Mouse (Mus musculus) right cerebral cortex, postnatal 36 days (tissue): ENCODE results near the gene Zfp593.

Experiments
- DNase-seq, 2 experiments: peaks; one replicate each; pipeline ENCODE4 v3.0.0; 2022; ENCODE audit warnings: low spot score in 2 of 2, mixed read lengths in 1 of 2

The Zfp593 gene

GRCm38 (mm10) chr4:134234876-134235275 lies 10.5 kb downstream of the Zfp593 start:
- no peak for DNase-seq

- no peak for DNase-seq
These were observed 15.0 kb downstream of the Zfp593 start for GRCm38 (mm10) chr4:134230431-134230830.

GRCm38 (mm10) chr4:134227194-134227593 lies 18.2 kb downstream of the Zfp593 start, which contains the start of gene Catsper4:
TSS of gene Catsper4 (minus strand) at chr4:134227383.
- no peak for DNase-seq

- DNase-seq: no peak
These were observed 22.4 kb downstream of the Zfp593 start for GRCm38 (mm10) chr4:134222793-134223600.

- no peak for DNase-seq
These were observed 38.8 kb downstream of the Zfp593 start for GRCm38 (mm10) chr4:134206488-134207053.

- no peak for DNase-seq
These were observed 42.0 kb downstream of the Zfp593 start for GRCm38 (mm10) chr4:134203340-134203896.

- DNase-seq: no peak
These were observed 42.5 kb downstream of the Zfp593 start, which contains the start of gene Gm7534 for GRCm38 (mm10) chr4:134202904-134203303. TSS of gene Gm7534 (minus strand) at chr4:134203004.

- DNase-seq: no peak
These were observed 46.0 kb downstream of the Zfp593 start for GRCm38 (mm10) chr4:134199371-134199770.
